Mouse (Mus musculus): ENCODE data around the gene Aprt. TPM values are rescaled to one million over a fixed set of nuclear protein-coding genes. Genes with fewer than 3 reads are reported as not detected.

Gene Aprt
- total RNA-seq, 2 experiments from 2014 or later, result 40.8 to 42.7 TPM

DNA sequence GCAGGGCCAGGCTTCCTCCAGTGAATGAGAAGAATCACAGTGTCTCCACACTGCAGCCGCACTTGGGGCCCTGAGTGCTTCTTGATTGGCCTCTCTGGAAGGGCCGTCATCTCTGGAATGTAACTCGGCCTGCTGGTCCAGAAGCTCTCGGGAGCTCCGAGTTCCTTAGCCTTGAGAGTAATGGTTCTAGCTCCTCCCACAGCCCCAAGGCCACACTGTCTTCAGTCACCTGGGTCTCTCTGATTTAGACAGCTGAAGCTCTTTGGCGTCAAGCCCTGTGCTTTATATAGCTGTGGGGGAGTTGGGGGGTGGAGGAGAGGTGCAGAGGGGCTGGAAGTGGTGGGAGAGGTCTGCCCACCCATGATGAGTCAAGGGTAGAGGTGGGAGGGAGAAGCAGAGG, 39.7 kb downstream of the Aprt start:
- no peak for DNase-seq

DNA sequence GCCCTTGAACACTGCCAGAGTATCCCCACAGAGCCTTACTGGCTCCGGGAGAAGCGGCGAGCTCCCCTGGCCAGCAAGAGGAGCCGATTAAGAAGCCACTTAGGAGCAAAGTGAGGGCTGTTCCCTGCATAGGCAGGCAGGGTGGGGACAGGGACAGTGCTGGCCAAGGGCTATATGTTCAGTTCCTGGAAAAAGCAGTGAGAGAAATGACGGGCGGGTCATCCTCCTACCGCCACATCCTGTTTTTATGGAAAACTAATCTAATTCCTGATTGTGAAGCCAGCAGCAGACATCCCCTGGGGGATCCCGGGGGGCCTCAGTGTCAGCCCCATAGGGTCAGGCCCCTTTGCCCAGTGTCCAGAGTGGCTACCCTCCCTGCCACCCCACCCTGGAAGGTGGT, 45.4 kb downstream of the Aprt start:
- DNase-seq, result peak; percentile 21 to 54

DNA sequence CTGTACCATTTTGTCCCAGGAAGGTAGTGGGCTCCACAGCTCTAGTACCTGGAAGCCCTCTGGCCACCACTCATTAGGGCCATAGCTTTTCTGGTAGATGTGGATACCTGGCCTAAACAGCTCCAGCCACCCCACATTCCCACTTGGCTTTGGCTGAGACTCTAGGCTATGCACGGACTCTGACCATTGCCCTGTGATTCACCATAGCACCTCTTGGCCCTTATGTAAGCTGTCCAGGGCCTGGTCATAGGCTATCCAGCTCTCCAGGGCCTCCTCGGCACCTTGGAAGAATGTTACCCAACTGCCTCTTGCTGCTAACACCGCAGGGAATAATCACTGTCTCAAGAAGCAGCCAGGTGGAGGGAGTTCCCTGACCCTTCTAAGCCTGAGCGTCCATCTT, 47.5 kb downstream of the Aprt start:
- DNase-seq, result no peak

DNA sequence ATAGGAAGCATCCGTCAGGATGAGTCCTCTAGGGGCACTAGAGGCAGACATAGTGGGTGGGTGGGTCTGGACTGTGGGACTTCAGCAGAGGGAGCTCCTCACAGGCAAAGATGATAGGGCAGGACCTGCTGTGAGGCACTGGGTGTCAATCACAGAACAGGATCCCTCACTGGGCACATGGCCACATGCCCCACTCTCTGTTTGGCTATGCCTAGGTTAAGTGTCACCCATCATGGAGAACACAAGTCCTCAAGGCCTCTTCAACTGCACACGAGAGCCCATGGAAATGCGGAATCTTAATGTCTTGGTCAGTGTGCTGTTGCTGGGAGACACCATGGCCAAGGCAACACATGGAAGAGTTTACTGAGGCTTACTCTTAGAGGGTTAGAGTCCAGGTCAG, 48.8 kb downstream of the Aprt start:
- DNase-seq, result no peak

DNA sequence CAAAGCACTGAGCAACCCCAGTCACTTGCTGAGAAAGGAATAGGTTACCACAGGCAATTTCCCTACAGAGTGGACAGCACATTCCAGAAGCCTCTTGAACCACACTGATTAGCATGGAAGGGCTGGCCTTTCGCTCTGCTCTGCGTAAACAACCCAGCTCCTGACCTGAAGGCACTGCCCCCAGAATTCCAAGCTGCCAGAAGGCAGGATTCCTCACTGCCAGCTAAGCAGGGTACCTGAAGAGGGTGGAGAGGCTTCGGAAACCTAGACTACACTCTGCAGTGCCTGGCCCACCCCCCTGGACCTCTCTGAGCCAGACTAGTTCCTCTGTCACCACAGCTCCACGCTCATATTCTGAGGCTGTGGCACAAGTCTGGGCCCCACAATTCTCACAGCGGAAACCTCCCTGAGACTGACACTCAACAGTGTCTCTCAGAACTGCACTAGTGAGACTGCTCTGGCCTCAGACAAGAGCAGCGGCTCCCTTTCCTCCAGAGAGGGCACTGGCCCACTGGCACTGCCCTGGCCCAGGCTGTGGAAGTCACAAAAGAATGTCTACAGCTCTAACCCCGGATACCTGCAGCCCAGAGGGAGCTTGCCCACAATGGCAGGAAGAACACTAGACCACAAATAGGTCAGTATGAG, 50.1 kb downstream of the Aprt start:
- DNase-seq, result peak; percentile 48 to 60

DNA sequence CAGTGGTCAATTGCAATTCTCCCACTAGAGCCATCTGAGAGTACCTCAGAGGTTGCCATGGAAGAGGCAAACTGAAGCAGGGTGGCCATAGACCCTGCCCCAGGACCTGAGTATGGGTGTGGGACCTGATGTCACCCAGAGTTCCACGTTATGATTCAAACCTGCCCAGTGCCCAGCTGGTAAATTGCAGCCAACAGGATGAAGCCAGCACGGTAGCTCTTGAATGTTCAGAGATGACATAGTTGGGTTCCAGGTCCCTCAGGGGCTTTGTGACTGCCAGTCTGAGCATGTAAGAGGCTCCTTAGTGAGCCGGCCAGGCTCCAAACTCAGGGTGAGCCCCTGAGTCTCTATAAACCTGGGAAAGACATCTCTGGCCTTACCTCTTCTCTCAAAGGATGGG, 50.6 kb downstream of the Aprt start:
- DNase-seq, result peak in 1 of 2 experiments; percentile 19

DNA sequence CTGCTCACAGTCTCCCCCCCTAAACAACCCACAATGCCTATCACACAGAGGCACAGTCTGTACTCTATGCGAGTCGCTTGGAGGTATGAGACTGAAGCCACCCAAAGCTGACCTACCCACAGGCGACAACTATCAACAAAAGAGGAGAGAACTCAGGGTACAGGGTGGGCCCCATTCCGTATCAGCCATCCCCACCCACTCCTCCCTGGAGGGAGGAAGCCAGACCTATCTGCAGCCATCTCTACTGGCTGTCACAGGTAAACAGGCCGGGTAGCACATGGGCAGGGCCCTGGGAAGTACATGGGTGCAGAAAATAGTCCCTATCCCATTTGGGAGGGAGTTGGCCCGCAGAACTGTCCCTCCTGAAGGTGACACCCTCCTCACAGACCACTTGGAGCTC, 51.7 kb downstream of the Aprt start:
- peak in 1 of 2 experiments; percentile 30 for DNase-seq

Small RNAs within 50 kb of the gene (microRNA-seq; reads per million reads assigned to microRNA genes)
- 0 reads per million in 2 experiments for gene Mir6396

Other genes starting within 250 kb of the Aprt start
- not detected for gene Trhr2, start 216.2 kb downstream of the Aprt start, total RNA-seq (2021)
- 10 to 100 TPM; 20.9 to 24.5 TPM for gene Zc3h18, start 200.3 kb downstream of the Aprt start, total RNA-seq (2021)
- gene Il17c, start 154.9 kb downstream of the Aprt start, total RNA-seq (2021), result not detected
- 10 to 100 TPM; 48.8 to 51.3 TPM for gene Cyba, start 144.0 kb downstream of the Aprt start, total RNA-seq (2021)
- 1 to 10 TPM; 3.9 to 5.0 TPM for gene Mvd, start 133.5 kb downstream of the Aprt start, total RNA-seq (2021)
- 1 to 10 TPM; 2.2 to 4.4 TPM for gene Snai3, start 116.2 kb downstream of the Aprt start, total RNA-seq (2021)
- 10 to 100 TPM; 42.1 to 51.7 TPM for gene Rnf166, start 100.8 kb downstream of the Aprt start, total RNA-seq (2021)
- gene Ctu2, start 100.8 kb downstream of the Aprt start, total RNA-seq (2021), result 1 to 10 TPM; 5.8 to 8.0 TPM
- 10 to 100 TPM; 11.4 to 13.3 TPM for gene Piezo1, start 25.6 kb downstream of the Aprt start, total RNA-seq (2021)
- 1 to 10 TPM; 2.5 to 2.8 TPM for gene Cdt1, start 8.9 kb downstream of the Aprt start, total RNA-seq (2021)
- gene Galns, start 34.6 kb upstream of the Aprt start, total RNA-seq (2021), result 1 to 10 TPM; 3.6 to 4.0 TPM
- 10 to 100 TPM; 62.0 to 69.1 TPM for gene Trappc2l, start 34.7 kb upstream of the Aprt start, total RNA-seq (2021)
- not detected for gene Pabpn1l, start 45.8 kb upstream of the Aprt start, total RNA-seq (2021)
- gene Cbfa2t3, start 122.2 kb upstream of the Aprt start, total RNA-seq (2021), result 10 to 100 TPM; 18.7 to 20.4 TPM
- 10 to 100 TPM; 32.3 to 35.1 TPM for gene Acsf3, start 198.6 kb upstream of the Aprt start, total RNA-seq (2021)